Mouse (Mus musculus) hindbrain, embryonic 16.5 days (tissue): ENCODE results near the gene Gm10190. TPM values are rescaled to one million over a fixed set of nuclear protein-coding genes. Genes with fewer than 3 reads are reported as not detected.

ENCODE experiments used
- ATAC-seq: fragments of 200-750 bp; cut with Nextera tagmentation; 2 replicates; pipeline ENCODE4 v1.8.0; 2017; ENCODE audit warnings: moderate TSS enrichment, moderate library complexity
- H3K27ac ChIP-seq: fragments of 300-500 bp; sonication (generic); 2 replicates; pipeline ENCODE4 v1.5.1; 2014; ENCODE audit warnings: low read depth, mild to moderate bottlenecking, control low read depth, low read length, moderate library complexity
- H3K27me3 ChIP-seq: fragments of 300-500 bp; sonication (generic); replicated peaks from 2 replicates; pipeline ENCODE4 v1.6.1; 2014; ENCODE audit warnings: low read length; ENCODE audit not compliant: control insufficient read depth, insufficient read depth
- H3K36me3 ChIP-seq: fragments of 300-500 bp; sonication (generic); 2 replicates; pipeline ENCODE4 v1.6.1; 2014; ENCODE audit warnings: mild to moderate bottlenecking, low read length, moderate library complexity, mixed read lengths; ENCODE audit not compliant: control insufficient read depth, insufficient read depth
- H3K4me1 ChIP-seq: fragments of 300-500 bp; sonication (generic); 2 replicates; pipeline ENCODE4 v1.6.1; 2014; ENCODE audit warnings: low read depth, low read length; ENCODE audit not compliant: control insufficient read depth, insufficient read depth
- H3K4me2 ChIP-seq: fragments of 300-500 bp; sonication (generic); 2 replicates; pipeline ENCODE4 v1.6.1; 2014; ENCODE audit warnings: mild to moderate bottlenecking, low read length, control low read depth, moderate library complexity
- H3K4me3 ChIP-seq: fragments of 300-500 bp; sonication (generic); 2 replicates; pipeline ENCODE4 v1.5.1; 2014; ENCODE audit warnings: mild to moderate bottlenecking, low read length, control low read depth, moderate library complexity
- H3K9ac ChIP-seq: fragments of 300-500 bp; sonication (generic); 2 replicates; pipeline ENCODE4 v1.6.1; 2014; ENCODE audit warnings: low read depth, mild to moderate bottlenecking, control low read depth, low read length, moderate library complexity
- H3K9me3 ChIP-seq: fragments of 300-500 bp; sonication (generic); 2 replicates; pipeline ENCODE4 v1.6.1; 2014; ENCODE audit warnings: mild to moderate bottlenecking, low read length, moderate library complexity; ENCODE audit not compliant: control insufficient read depth
- WGBS: fragments of 180-500 bp; shearing (Covaris S2); extraction: QIAGEN DNeasy Blood & Tissue Kit; methylation state at CpG from one replicate; pipeline ENCODE4 v1.1.7; 2014; 5-methylcytosine and 5-hydroxymethylcytosine counted together
- polyA plus RNA-seq: library from polyadenylated mRNA; unstranded; fragments of >200 nt; fragmentation: Nextera tagmentation; extraction: Ambion mirVana; gene quantifications from 2 replicates; pipeline ENCODE4 v1.2.1, GENCODE M21; 2015

Gm10190 gene
- polyA plus RNA-seq, 1 experiment from 2014 or later: 1.3 TPM

DNA sequence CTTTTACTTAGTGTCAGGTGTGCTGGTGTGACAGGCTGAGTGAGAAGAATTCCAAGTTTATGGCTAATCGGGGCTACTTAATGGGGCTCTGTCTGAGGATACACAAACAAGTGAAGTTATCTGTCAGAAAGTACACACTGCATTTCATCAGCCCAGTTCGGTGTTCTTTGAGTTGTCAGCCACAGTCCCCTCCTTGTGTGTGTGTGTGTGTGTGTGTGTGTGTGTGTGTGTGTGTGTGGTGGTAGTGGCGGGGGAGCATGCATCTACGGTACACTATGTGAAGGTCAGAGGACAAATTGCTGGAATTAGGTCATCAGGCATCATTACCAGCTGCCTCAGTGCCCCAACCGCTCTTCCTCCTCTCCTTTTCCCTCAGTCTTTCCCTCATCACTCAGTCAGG, 47.9 kb downstream of the Gm10190 start:
- no peak for ATAC-seq
- no peak overlapping the region for H3K9ac ChIP-seq
- 80% methylated on average over 4 of the region's 5 CpGs for WGBS
- no peaks in the 10 kb centered on the region for H3K4me1 ChIP-seq
- no peaks in the 10 kb centered on the region for H3K36me3 ChIP-seq
- no peaks in the 10 kb centered on the region for H3K9me3 ChIP-seq
- no peak overlapping the region for H3K4me2 ChIP-seq
- no peaks in the 10 kb centered on the region for H3K27me3 ChIP-seq
- H3K27ac ChIP-seq: no peak overlapping the region
- no peak overlapping the region for H3K4me3 ChIP-seq

DNA sequence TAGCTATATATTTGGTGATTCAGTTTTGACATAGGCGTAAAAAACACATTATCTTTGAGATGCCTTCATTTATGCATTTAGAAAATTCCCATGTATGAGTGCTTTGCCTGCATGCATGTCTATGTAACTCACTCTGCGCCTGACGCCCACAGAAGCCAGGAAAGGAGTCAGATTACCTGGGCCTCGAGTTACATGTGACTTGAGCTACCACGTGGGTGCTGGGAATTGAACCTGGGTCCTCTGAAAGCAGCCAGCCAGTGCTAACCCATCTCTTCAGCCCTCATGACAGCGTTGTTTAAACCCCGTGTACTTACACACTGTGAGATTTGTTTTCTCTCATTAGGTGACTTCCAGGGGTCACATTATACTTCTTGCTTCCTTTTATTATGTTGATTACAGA, 48.8 kb downstream of the Gm10190 start:
- Histone ChIP-seq H3K36me3 (no peaks in the 10 kb centered on the region), H3K27ac (no peak overlapping the region), H3K9ac (no peak overlapping the region), H3K27me3 (no peaks in the 10 kb centered on the region), H3K9me3 (no peaks in the 10 kb centered on the region), H3K4me3 (no peak overlapping the region), H3K4me1 (no peaks in the 10 kb centered on the region), H3K4me2 (no peak overlapping the region)
- 88% methylated on average over 7 of the region's 7 CpGs for WGBS
- ATAC-seq: no peak

DNA sequence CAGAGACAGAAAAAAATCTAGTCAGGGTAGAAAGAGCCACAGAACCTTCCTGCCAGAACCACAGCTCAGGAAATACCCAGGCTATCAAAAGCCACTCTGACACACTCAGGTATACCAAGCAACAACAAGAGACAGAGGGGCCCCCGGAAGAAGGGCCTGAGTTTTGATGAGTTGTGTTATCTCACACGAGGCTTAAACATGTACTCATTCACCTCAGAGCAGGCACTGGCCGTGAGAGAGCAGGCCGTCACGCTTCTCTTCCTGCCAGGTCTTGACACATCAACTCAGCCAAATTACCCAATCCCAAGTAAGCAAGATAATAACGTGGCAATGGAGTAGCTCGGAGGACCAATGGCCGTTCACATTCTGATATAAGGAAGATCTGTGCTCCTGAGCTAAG, 49.7 kb downstream of the Gm10190 start:
- no peak overlapping the region for H3K4me2 ChIP-seq
- no peak overlapping the region for H3K9ac ChIP-seq
- H3K4me1 ChIP-seq: no peaks in the 10 kb centered on the region
- no peak overlapping the region for H3K27ac ChIP-seq
- H3K9me3 ChIP-seq: no peaks in the 10 kb centered on the region
- H3K27me3 ChIP-seq: no peaks in the 10 kb centered on the region
- H3K4me3 ChIP-seq: no peak overlapping the region
- ATAC-seq: no peak
- H3K36me3 ChIP-seq: no peaks in the 10 kb centered on the region
- 79% methylated on average over 8 of the region's 8 CpGs for WGBS

Other genes starting within 250 kb of the Gm10190 start
- gene Galm, start 246.1 kb downstream of the Gm10190 start, polyA plus RNA-seq: 2.8 and 3.7 TPM in 2 replicates
- 356 and 367 TPM in 2 replicates for gene Srsf7, start 166.2 kb downstream of the Gm10190 start, polyA plus RNA-seq
- gene Ttc39d, start 166.1 kb downstream of the Gm10190 start, polyA plus RNA-seq: 0.10 and 0.19 TPM in 2 replicates
- 20.0 and 20.8 TPM in 2 replicates for gene Gemin6, start 149.1 kb downstream of the Gm10190 start, polyA plus RNA-seq
- gene Morn2, start 83.3 kb downstream of the Gm10190 start, polyA plus RNA-seq: 56.7 and 65.2 TPM in 2 replicates
- 47.4 and 54.1 TPM in 2 replicates for gene Dhx57, start 83.1 kb downstream of the Gm10190 start, polyA plus RNA-seq
- gene Arhgef33, start 66.1 kb downstream of the Gm10190 start, polyA plus RNA-seq: 2.6 and 2.7 TPM in 2 replicates
- gene Sos1, start 106.9 kb upstream of the Gm10190 start, polyA plus RNA-seq: 6.1 and 6.5 TPM in 2 replicates
- 7.3 and 7.9 TPM in 2 replicates for gene Cdkl4, start 204.3 kb upstream of the Gm10190 start, polyA plus RNA-seq